Mouse (Mus musculus) stomach, postnatal 0 days (tissue): ENCODE results near the gene Dpep2nb. TPM values are rescaled to one million over a fixed set of nuclear protein-coding genes. Genes with fewer than 3 reads are reported as not detected.
"Not testable (repeated sequence)": the region's sequence is repeated elsewhere in the genome, so short reads cannot be mapped to it uniquely, and the experiment has no call there.

Experiments used
- ATAC-seq: fragments of 200-750 bp; cut with Nextera tagmentation; 2 replicates; pipeline ENCODE4 v1.8.0; 2017; ENCODE audit not compliant: low FRiP score, low TSS enrichment
- DNase-seq: peaks from one replicate; pipeline ENCODE4 v3.0.0-alpha.2; 2016; ENCODE audit warnings: low spot score
- H3K27ac ChIP-seq: fragments of 300-500 bp; sonication (generic); replicated peaks from 2 replicates; pipeline ENCODE4 v1.5.1; 2014; ENCODE audit warnings: mild to moderate bottlenecking, control low read depth
- H3K27me3 ChIP-seq: fragments of 300-500 bp; sonication (generic); 2 replicates; pipeline ENCODE4 v1.6.1; 2014; ENCODE audit warnings: low read length; ENCODE audit not compliant: control insufficient read depth, insufficient read depth
- H3K36me3 ChIP-seq: fragments of 300-500 bp; sonication (generic); 2 replicates; pipeline ENCODE4 v1.6.1; 2014; ENCODE audit warnings: low read length, mixed read lengths; ENCODE audit not compliant: control insufficient read depth, insufficient read depth
- H3K4me1 ChIP-seq: fragments of 300-500 bp; sonication (generic); replicated peaks from 2 replicates; pipeline ENCODE4 v1.6.1; 2014; ENCODE audit warnings: antibody characterized with exemption; ENCODE audit not compliant: control insufficient read depth, insufficient read depth
- H3K4me2 ChIP-seq: fragments of 300-500 bp; sonication (generic); replicated peaks from 2 replicates; pipeline ENCODE4 v1.6.1; 2014; ENCODE audit warnings: low read depth, mild to moderate bottlenecking, control low read depth, moderate library complexity
- H3K4me3 ChIP-seq: fragments of 300-500 bp; sonication (generic); 2 replicates; pipeline ENCODE4 v1.5.1; 2014; ENCODE audit warnings: low read depth, low read length, control low read depth
- H3K9ac ChIP-seq: fragments of 300-500 bp; sonication (generic); 2 replicates; pipeline ENCODE4 v1.6.1; 2014; ENCODE audit warnings: mild to moderate bottlenecking, low read length, control low read depth, mixed read lengths
- H3K9me3 ChIP-seq: fragments of 300-500 bp; sonication (generic); 2 replicates; pipeline ENCODE4 v1.6.1; 2016; ENCODE audit warnings: low read length; ENCODE audit not compliant: control insufficient read depth
- CTCF ChIP-seq: IDR thresholded peaks from 2 replicates; pipeline ENCODE4 v1.5.1; 2016; ENCODE audit warnings: antibody characterized with exemption, low read depth, mild to moderate bottlenecking, moderate library complexity
- EP300 ChIP-seq: optimal IDR thresholded peaks from 2 replicates; pipeline ENCODE3; 2016; ENCODE audit warnings: antibody characterized with exemption
- WGBS: fragments of 180-500 bp; shearing (Covaris S2); extraction: QIAGEN DNeasy Blood & Tissue Kit; methylation state at CpG from one replicate; pipeline ENCODE4 v1.1.7; 2014; 5-methylcytosine and 5-hydroxymethylcytosine counted together
- polyA plus RNA-seq: library from polyadenylated mRNA; unstranded; fragments of >200 nt; fragmentation: Nextera tagmentation; extraction: Ambion mirVana; gene quantifications from 2 replicates; pipeline ENCODE4 v1.2.1, GENCODE M21; 2015

The Dpep2nb gene
- polyA plus RNA-seq, 1 experiment from 2014 or later = not detected

DNA sequence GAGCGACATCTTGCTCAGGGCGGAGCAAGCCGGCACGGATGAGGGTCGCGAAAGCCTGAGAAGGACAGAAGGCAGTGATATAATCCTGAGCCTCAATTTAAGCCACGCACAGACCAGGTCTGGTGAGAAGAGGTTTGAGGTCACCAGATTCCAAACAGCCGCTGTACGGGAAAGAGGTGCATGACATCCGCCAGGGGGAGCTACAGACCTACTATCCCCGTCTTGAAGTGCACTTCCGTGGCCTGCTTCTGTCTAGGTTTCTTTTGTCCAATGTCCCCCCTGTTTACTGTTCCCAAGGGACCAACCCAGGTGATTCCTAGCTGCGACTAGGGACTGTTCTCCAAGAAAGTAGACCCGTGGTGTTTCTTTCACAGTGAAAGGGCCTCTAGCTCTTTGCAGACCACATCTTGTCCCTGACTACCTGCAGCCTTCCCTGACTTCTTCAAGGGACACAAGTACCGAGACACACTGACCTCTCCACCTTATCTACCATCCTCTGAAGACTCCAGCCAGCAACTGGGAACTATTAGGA is 14.9 kb downstream of the Dpep2nb start, which contains the start of gene Dus2:
TSS of gene Dus2 (plus strand) at position 482 of the 532 bp plus-strand sequence.
- Histone ChIP-seq H3K9ac (no peak within 1 kb of the TSS), H3K9me3 (no peaks in the 10 kb centered on the region), H3K27ac (no peak within 1 kb of the TSS), H3K36me3 (no peaks in the 10 kb centered on the region), H3K4me1 (no peaks in the 10 kb centered on the region), H3K27me3 (no peaks in the 10 kb centered on the region), H3K4me2 (peak within 1 kb of the TSS; percentile 34; the same call in 1 of the 2 replicates), H3K4me3 (no peak within 1 kb of the TSS)
- WGBS = 10% methylated on average over 15 of the region's 15 CpGs
- no peak for TF ChIP-seq EP300
- peak; percentile 94 for TF ChIP-seq CTCF
- ATAC-seq (peak; percentile 83), DNase-seq (peak; percentile 88)

DNA sequence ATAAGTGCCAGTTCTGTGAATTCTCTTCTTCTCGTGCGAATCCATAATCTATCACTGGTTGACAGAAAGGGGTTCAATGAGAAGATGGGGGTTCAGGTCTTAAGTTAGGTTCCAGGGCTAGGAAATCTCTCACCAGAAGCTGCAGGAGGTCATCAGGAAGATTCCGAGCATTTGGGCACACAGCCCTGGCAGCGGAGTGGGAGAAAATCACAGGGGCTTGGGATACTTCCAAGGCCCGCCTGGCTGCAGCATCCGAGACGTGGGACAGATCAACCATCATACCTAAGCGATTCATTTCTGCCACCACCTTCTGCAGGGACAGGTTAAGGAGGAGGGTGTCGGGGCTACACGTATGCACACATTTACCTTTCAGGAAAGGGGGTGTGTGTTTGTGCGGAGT is 17.2 kb downstream of the Dpep2nb start:
- H3K4me2 ChIP-seq = no peak overlapping the region
- TF ChIP-seq CTCF = no peak
- TF ChIP-seq EP300 = no peak
- no peaks in the 10 kb centered on the region for H3K9me3 ChIP-seq
- no peak for DNase-seq
- no peak for ATAC-seq
- H3K36me3 ChIP-seq = no peaks in the 10 kb centered on the region
- WGBS = 78% methylated on average over 11 of the region's 11 CpGs
- H3K4me3 ChIP-seq = no peak overlapping the region
- H3K4me1 ChIP-seq = no peaks in the 10 kb centered on the region
- no peaks in the 10 kb centered on the region for H3K27me3 ChIP-seq
- H3K9ac ChIP-seq = no peak overlapping the region
- no peak overlapping the region for H3K27ac ChIP-seq

- H3K27me3 ChIP-seq, H3K27ac ChIP-seq, H3K9me3 ChIP-seq, H3K36me3 ChIP-seq, DNase-seq, ATAC-seq, H3K4me3 ChIP-seq, H3K4me1 ChIP-seq, H3K9ac ChIP-seq, H3K4me2 ChIP-seq: not testable (repeated sequence)
- 81% methylated on average over 11 of the region's 11 CpGs for WGBS
These were observed 22.4 kb downstream of the Dpep2nb start for GRCm38 (mm10) chr8:105983406-105983805.

GRCm38 (mm10) chr8:105981146-105981545 is 24.6 kb downstream of the Dpep2nb start:
- ATAC-seq (no peak), DNase-seq (no peak)
- 86% methylated on average over 1 of the region's 1 CpGs for WGBS
- H3K4me2 ChIP-seq = no peak overlapping the region
- no peaks in the 10 kb centered on the region for H3K27me3 ChIP-seq
- no peak overlapping the region for H3K4me3 ChIP-seq
- H3K27ac ChIP-seq = no peak overlapping the region
- H3K4me1 ChIP-seq = no peaks in the 10 kb centered on the region
- no peak overlapping the region for H3K9ac ChIP-seq
- H3K9me3 ChIP-seq = no peaks in the 10 kb centered on the region
- TF ChIP-seq CTCF (peak; percentile 24; the same call in 1 of the 2 replicates), EP300 (no peak)
- no peaks in the 10 kb centered on the region for H3K36me3 ChIP-seq

GRCm38 (mm10) chr8:105979325-105979724 is 26.4 kb downstream of the Dpep2nb start, which contains the start of gene Dpep3:
Gene Dpep3 (minus strand): TSS chr8:105979429.
- Histone ChIP-seq H3K9me3 (no peaks in the 10 kb centered on the region), H3K36me3 (no peaks in the 10 kb centered on the region), H3K27me3 (no peaks in the 10 kb centered on the region), H3K27ac (no peak within 1 kb of the TSS), H3K4me3 (no peak within 1 kb of the TSS), H3K9ac (no peak within 1 kb of the TSS), H3K4me1 (no peaks in the 10 kb centered on the region), H3K4me2 (no peak within 1 kb of the TSS)
- ATAC-seq = no peak
- TF ChIP-seq EP300 (no peak), CTCF (0 out of 2 replicates have a peak, but pooled peaks have one; percentile 15)
- no peak for DNase-seq
- WGBS = 90% methylated on average over 15 of the region's 15 CpGs

- no peaks in the 10 kb centered on the region for H3K9me3 ChIP-seq
- no peak for TF ChIP-seq CTCF
- TF ChIP-seq EP300 = no peak
- ATAC-seq (no peak), DNase-seq (no peak)
- H3K27me3 ChIP-seq = no peaks in the 10 kb centered on the region
- no peak overlapping the region for H3K4me3 ChIP-seq
- no peak overlapping the region for H3K27ac ChIP-seq
- H3K36me3 ChIP-seq = no peaks in the 10 kb centered on the region
- no peak overlapping the region for H3K9ac ChIP-seq
- WGBS = 66% methylated on average over 7 of the region's 7 CpGs
- H3K4me2 ChIP-seq = no peak overlapping the region
- no peaks in the 10 kb centered on the region for H3K4me1 ChIP-seq
These were observed 30.4 kb downstream of the Dpep2nb start for GRCm38 (mm10) chr8:105975363-105975762.
